Comparison of ENCODE assay signal across 17 mouse cellular contexts in the genomic region with DNA sequence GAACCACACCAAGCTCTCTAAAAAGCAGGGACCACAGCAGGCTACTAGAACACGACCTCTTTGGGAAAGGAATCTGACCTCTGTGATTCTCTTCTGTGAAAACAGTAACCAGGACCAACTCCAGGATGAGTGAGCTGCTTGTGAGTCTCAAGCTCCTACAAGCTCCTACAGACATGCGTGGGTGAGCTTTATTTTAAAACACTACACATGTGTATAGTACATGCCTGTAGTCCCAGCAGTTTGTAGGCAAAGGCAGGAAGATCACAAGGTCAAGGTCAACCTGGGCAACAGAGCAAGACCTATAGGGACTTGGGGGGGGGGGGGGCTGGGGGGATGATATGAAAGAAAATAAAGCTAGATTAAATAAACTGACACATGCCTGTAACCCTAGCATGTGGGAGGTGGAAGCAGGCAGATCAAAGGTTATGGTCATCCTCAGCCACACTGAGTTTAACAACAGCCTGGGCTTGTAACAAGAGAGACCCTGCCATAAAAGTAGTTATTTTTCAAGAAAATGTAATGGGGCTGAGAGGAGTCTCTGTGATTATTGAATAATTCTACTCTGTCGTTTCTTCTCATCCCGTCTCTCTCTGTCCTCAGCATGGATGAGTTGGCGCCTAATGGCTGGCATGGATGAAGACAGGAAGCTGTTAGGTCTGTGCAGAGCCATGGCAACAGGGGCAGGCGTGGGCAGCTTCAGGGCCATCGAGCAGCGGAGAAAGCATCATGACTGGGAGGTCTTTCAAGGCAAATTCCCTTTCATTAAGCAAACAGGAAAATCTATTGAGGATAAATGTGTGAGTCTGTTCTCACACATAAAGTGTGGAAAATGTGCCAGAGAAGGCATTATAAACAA.
DNase-seq lines count a peak whose midpoint lies in the region; ATAC-seq and TF ChIP-seq lines count a peak whose summit lies in the region.
"Had no signal": no experiment of that assay in that cellular context is flagged by ENCODE, and none has a peak within 500 bp of the region (broad histone marks: within the 10 kb centered on the region; RNA-seq: fewer than 3 reads in every experiment).

No protein-coding gene starts in this region.

- H3K4me2 ChIP-seq in hindbrain, embryonic 13.5 days: no peak overlapping the region
- no peak overlapping the region for H3K4me2 ChIP-seq in forebrain, postnatal 0 days (ENCODE audit: low read depth)
- H3K4me2 ChIP-seq: liver, embryonic 15.5 days; stomach, embryonic 15.5 days had no signal

- no peak for DNase-seq in hindbrain, embryonic 10.5 days (ENCODE audit: low spot score)
- DNase-seq in kidney, postnatal 4 days: peak; percentile 16 to 34
- DNase-seq in kidney, adult 8-10 months: no peak
- DNase-seq in brain, adult 2 months (ENCODE audit: low read depth, low spot score): peak; percentile 21
- DNase-seq in forebrain, postnatal 0 days: no peak
- no peak for DNase-seq in lung, postnatal 4 days
- DNase-seq: gastrocnemius, postnatal 25 days; kidney, postnatal 36 days; spleen, adult 18-20 months had no signal

- H3K36me3 ChIP-seq in hindbrain, embryonic 13.5 days: no peaks in the 10 kb centered on the region
- H3K36me3 ChIP-seq in hindbrain, embryonic 10.5 days: no peaks in the 10 kb centered on the region
- no peaks in the 10 kb centered on the region for H3K36me3 ChIP-seq in forebrain, postnatal 0 days (ENCODE audit: insufficient read depth)
- H3K36me3 ChIP-seq: stomach, embryonic 15.5 days had no signal

- 0 out of 2 replicates have a peak, but pooled peaks have one; percentile 25 for ATAC-seq in hindbrain, embryonic 13.5 days (ENCODE audit: low FRiP score)
- peak; percentile 68 for ATAC-seq in forebrain, postnatal 0 days
- ATAC-seq: inflammation-experienced regulatory T-cells, adult 6 months; lung, postnatal 0 days had no signal

- whole genome bisulfite sequencing in hindbrain, embryonic 13.5 days: 55% methylated on average over 8 of the region's 8 CpGs
- WGBS in hindbrain, embryonic 10.5 days: 72% methylated on average over 8 of the region's 8 CpGs
- WGBS in forebrain, postnatal 0 days: 54% methylated on average over 8 of the region's 8 CpGs

- no peak overlapping the region for H3K9ac ChIP-seq in hindbrain, embryonic 13.5 days
- H3K9ac ChIP-seq in forebrain, postnatal 0 days: no peak overlapping the region
- H3K9ac ChIP-seq: liver, embryonic 15.5 days; stomach, embryonic 15.5 days had no signal

- no peaks in the 10 kb centered on the region for H3K9me3 ChIP-seq in hindbrain, embryonic 13.5 days
- no peaks in the 10 kb centered on the region for H3K9me3 ChIP-seq in hindbrain, embryonic 10.5 days
- no peaks in the 10 kb centered on the region for H3K9me3 ChIP-seq in forebrain, postnatal 0 days (ENCODE audit: low read length)
- H3K9me3 ChIP-seq: liver, embryonic 15.5 days; megakaryocyte, embryonic 14.5 days; stomach, embryonic 15.5 days had no signal

- no peak overlapping the region for H3K27ac ChIP-seq in hindbrain, embryonic 13.5 days
- no peak overlapping the region; the same call in none of the 2 replicates for H3K27ac ChIP-seq in hindbrain, embryonic 10.5 days
- no peak overlapping the region for H3K27ac ChIP-seq in forebrain, postnatal 0 days (ENCODE audit: low read depth, low read length)
- H3K27ac ChIP-seq: liver, embryonic 15.5 days; stomach, embryonic 15.5 days had no signal

- H3K27me3 ChIP-seq in hindbrain, embryonic 13.5 days: no peaks in the 10 kb centered on the region
- H3K27me3 ChIP-seq in hindbrain, embryonic 10.5 days (ENCODE audit: insufficient read depth, poor library complexity, severe bottlenecking): no peaks in the 10 kb centered on the region
- no peaks in the 10 kb centered on the region for H3K27me3 ChIP-seq in forebrain, postnatal 0 days (ENCODE audit: insufficient read depth, low read length)
- H3K27me3 ChIP-seq: liver, embryonic 15.5 days; megakaryocyte, embryonic 14.5 days; stomach, embryonic 15.5 days had no signal

- H3K4me3 ChIP-seq in hindbrain, embryonic 13.5 days: no peak overlapping the region
- no peak overlapping the region for H3K4me3 ChIP-seq in hindbrain, embryonic 10.5 days
- no peak overlapping the region for H3K4me3 ChIP-seq in forebrain, postnatal 0 days (ENCODE audit: low read depth, low read length)
- H3K4me3 ChIP-seq: erythroblast, embryonic 14.5 days; liver, embryonic 15.5 days; megakaryocyte, embryonic 14.5 days; myocyte; stomach, embryonic 15.5 days had no signal

- peaks cover 10% of the 10 kb centered on the region for H3K4me1 ChIP-seq in hindbrain, embryonic 13.5 days (replicated peaks)
- H3K4me1 ChIP-seq in hindbrain, embryonic 10.5 days (replicated peaks): peaks cover 32% of the 10 kb centered on the region
- H3K4me1 ChIP-seq in forebrain, postnatal 0 days (ENCODE audit: insufficient read depth): no peaks in the 10 kb centered on the region
- H3K4me1 ChIP-seq: liver, embryonic 15.5 days; stomach, embryonic 15.5 days had no signal

- TF ChIP-seq CTCF in forebrain, postnatal 0 days (IDR thresholded peaks at IDR 0.05; ENCODE audit: low read depth): no peak

Comparison
In these comparisons a context has a peak if more than half of its experiments do, and no peak if none do; other contexts are left out.
1. DNase-seq: peak in kidney, postnatal 4 days (2 of 2) and brain, adult 2 months (single experiment); none in hindbrain, embryonic 10.5 days (single experiment), kidney, adult 8-10 months (0 of 2), forebrain, postnatal 0 days (single experiment) and lung, postnatal 4 days (0 of 2).